Comparison of ENCODE assay signal across 11 mouse cellular contexts in genomic region chr6:39551981-39552636, GRCm38 (mm10). TPM values are rescaled to one million over a fixed set of nuclear protein-coding genes. Genes with fewer than 3 reads are reported as not detected.
A peak's percentile ranks its signal among the peaks of the same experiment; 100 is the strongest.
DNase-seq lines count a peak whose midpoint lies in the region; ATAC-seq lines count a peak whose summit lies in the region.
"Had no signal": no experiment of that assay in that cellular context is flagged by ENCODE, and none has a peak within 500 bp of the region (broad histone marks: within the 10 kb centered on the region; RNA-seq: fewer than 3 reads in every experiment).

No protein-coding gene starts in this region.

- peak; percentile 57 for DNase-seq in adrenal gland, adult 2 months
- DNase-seq in adrenal gland, adult 8-10 months = no peak
- no peak for DNase-seq in kidney, adult 11 months
- DNase-seq in 416B (ENCODE audit: low read depth) = peak; percentile 72
- peak; percentile 56 to 75 for DNase-seq in adrenal gland, postnatal 36 days
- DNase-seq in testis, postnatal 14 days (ENCODE audit: low spot score) = no peak
- DNase-seq: kidney, postnatal 25 days had no signal

- H3K4me2 ChIP-seq in kidney, embryonic 14.5 days (replicated peaks; ENCODE audit: low read depth, low read length) = no peak overlapping the region
- no peak overlapping the region for H3K4me2 ChIP-seq in intestine, embryonic 15.5 days (replicated peaks)
- H3K4me2 ChIP-seq: embryonic facial prominence, embryonic 13.5 days had no signal

- no peaks in the 10 kb centered on the region for H3K36me3 ChIP-seq in kidney, embryonic 14.5 days (ENCODE audit: control insufficient read depth, insufficient read depth, low read length)
- no peaks in the 10 kb centered on the region for H3K36me3 ChIP-seq in intestine, embryonic 15.5 days

- ATAC-seq in kidney, embryonic 14.5 days (ENCODE audit: low FRiP score, low TSS enrichment) = no peak
- ATAC-seq in intestine, embryonic 15.5 days = no peak

- no peaks in the 10 kb centered on the region for H3K27me3 ChIP-seq in kidney, embryonic 14.5 days (ENCODE audit: control insufficient read depth, insufficient read depth, low read length)
- H3K27me3 ChIP-seq in intestine, embryonic 15.5 days (replicated peaks) = no peaks in the 10 kb centered on the region
- H3K27me3 ChIP-seq: embryonic facial prominence, embryonic 13.5 days had no signal

- no peak overlapping the region for H3K9ac ChIP-seq in kidney, embryonic 14.5 days (ENCODE audit: low read depth, low read length)
- no peak overlapping the region for H3K9ac ChIP-seq in intestine, embryonic 15.5 days
- H3K9ac ChIP-seq: embryonic facial prominence, embryonic 13.5 days had no signal

- no peaks in the 10 kb centered on the region for H3K9me3 ChIP-seq in kidney, embryonic 14.5 days (ENCODE audit: control insufficient read depth, low read length)
- H3K9me3 ChIP-seq in intestine, embryonic 15.5 days = no peaks in the 10 kb centered on the region
- H3K9me3 ChIP-seq: embryonic facial prominence, embryonic 13.5 days had no signal

- 35% methylated on average over 8 of the region's 8 CpGs for whole genome bisulfite sequencing in kidney, embryonic 14.5 days
- WGBS in intestine, embryonic 15.5 days = 56% methylated on average over 8 of the region's 8 CpGs

- peaks cover 30% of the 10 kb centered on the region for H3K4me1 ChIP-seq in kidney, embryonic 14.5 days (ENCODE audit: control insufficient read depth, insufficient read depth, low read length)
- peaks cover 17% of the 10 kb centered on the region for H3K4me1 ChIP-seq in intestine, embryonic 15.5 days (replicated peaks)

- 0 out of 2 replicates have a peak overlapping the region, but pooled peaks have one; percentile 17 for H3K27ac ChIP-seq in kidney, embryonic 14.5 days (ENCODE audit: low read depth, low read length)
- no peak overlapping the region for H3K27ac ChIP-seq in intestine, embryonic 15.5 days
- H3K27ac ChIP-seq: embryonic facial prominence, embryonic 13.5 days had no signal

- H3K4me3 ChIP-seq in kidney, embryonic 14.5 days (ENCODE audit: low read length) = no peak overlapping the region
- H3K4me3 ChIP-seq in intestine, embryonic 15.5 days (replicated peaks) = no peak overlapping the region
- H3K4me3 ChIP-seq: embryonic facial prominence, embryonic 13.5 days had no signal

RNA-seq across cellular contexts. Expression of gene Dennd2a, which starts 5.6 kb away (rescaled TPM):
- 10 to 100 TPM in 1 of 2 experiments, 1 to 10 TPM in 1; 7.5 to 14.6 TPM for total RNA-seq in adrenal gland, adult 2 months (2021)
- 6.0 and 9.0 TPM in 2 replicates for polyA plus RNA-seq in adrenal gland, adult 2 months (2012; rRNA removed)
- 10 to 100 TPM in 2 of 4 experiments, 1 to 10 TPM in 2; 7.3 to 14.8 (median 10.4) TPM for total RNA-seq in adrenal gland, adult 8-10 months (2022)
- 23.3 and 31.8 TPM in 2 replicates for polyA plus RNA-seq in kidney, embryonic 14.5 days (2014; fragmentation: Nextera tagmentation; extraction: Ambion mirVana)
- total RNA-seq in adrenal gland, postnatal 36 days (2021) = 10 to 100 TPM; 10.0 to 13.6 TPM
- polyA plus RNA-seq in intestine, embryonic 15.5 days (2015; fragmentation: Nextera tagmentation; extraction: Ambion mirVana) = 11.7 and 12.3 TPM in 2 replicates

RNA-seq across cellular contexts. Expression of gene Adck2, which starts 21.6 kb away (rescaled TPM):
- total RNA-seq in adrenal gland, adult 2 months (2021) = 10 to 100 TPM; 20.4 to 27.3 TPM
- 18.7 and 20.7 TPM in 2 replicates for polyA plus RNA-seq in adrenal gland, adult 2 months (2012; rRNA removed)
- total RNA-seq in adrenal gland, adult 8-10 months (2022) = 10 to 100 TPM; 22.2 to 38.8 (median 34.5) TPM
- polyA plus RNA-seq in kidney, embryonic 14.5 days (2014; fragmentation: Nextera tagmentation; extraction: Ambion mirVana) = 13.8 and 24.4 TPM in 2 replicates
- 10 to 100 TPM; 21.4 to 26.9 TPM for total RNA-seq in adrenal gland, postnatal 36 days (2021)
- polyA plus RNA-seq in intestine, embryonic 15.5 days (2015; fragmentation: Nextera tagmentation; extraction: Ambion mirVana) = 28.0 and 29.1 TPM in 2 replicates

RNA-seq across cellular contexts. Expression of gene Gm42420, which starts 33.4 kb away (rescaled TPM):
- total RNA-seq in adrenal gland, adult 2 months (2021) = not detected
- polyA plus RNA-seq in adrenal gland, adult 2 months (2012; rRNA removed) = 0.52 and 0.54 TPM in 2 replicates
- 1 to 10 TPM in 1 of 4 experiments, under 1 TPM in 2, not detected in 1; 0.62 to 1.3 (median 0.75) TPM for total RNA-seq in adrenal gland, adult 8-10 months (2022)
- polyA plus RNA-seq in kidney, embryonic 14.5 days (2014; fragmentation: Nextera tagmentation; extraction: Ambion mirVana) = 2.1 TPM in 1 of 2 replicates, not detected in the other
- 1 to 10 TPM in 1 of 2 experiments, not detected in 1; 1.1 TPM for total RNA-seq in adrenal gland, postnatal 36 days (2021)
- 1.1 and 1.2 TPM in 2 replicates for polyA plus RNA-seq in intestine, embryonic 15.5 days (2015; fragmentation: Nextera tagmentation; extraction: Ambion mirVana)
- polyA plus RNA-seq: embryonic facial prominence, embryonic 13.5 days; heart, embryonic 14.5 days had no signal

RNA-seq across cellular contexts. Expression of gene Ndufb2, which starts 40.3 kb away (rescaled TPM):
- 100 to 1,000 TPM; 137 to 247 TPM for total RNA-seq in adrenal gland, adult 2 months (2021)
- polyA plus RNA-seq in adrenal gland, adult 2 months (2012; rRNA removed) = 964 and 1,102 TPM in 2 replicates
- 100 to 1,000 TPM; 161 to 197 (median 187) TPM for total RNA-seq in adrenal gland, adult 8-10 months (2022)
- 304 and 445 TPM in 2 replicates for polyA plus RNA-seq in kidney, embryonic 14.5 days (2014; fragmentation: Nextera tagmentation; extraction: Ambion mirVana)
- total RNA-seq in adrenal gland, postnatal 36 days (2021) = 100 to 1,000 TPM; 225 to 242 TPM
- 378 and 432 TPM in 2 replicates for polyA plus RNA-seq in intestine, embryonic 15.5 days (2015; fragmentation: Nextera tagmentation; extraction: Ambion mirVana)

Comparison
In these comparisons a context has a peak if more than half of its experiments do, and no peak if none do; other contexts are left out.
1. DNase-seq: peak in adrenal gland, adult 2 months (single experiment), 416B (single experiment) and adrenal gland, postnatal 36 days (2 of 2); none in adrenal gland, adult 8-10 months (single experiment), kidney, adult 11 months (single experiment) and testis, postnatal 14 days (single experiment).